Mouse (Mus musculus) ES-E14 (cell line): ENCODE measurements around the gene Fuom. TPM values are rescaled to one million over a fixed set of nuclear protein-coding genes. Genes with fewer than 3 reads are reported as not detected.
A peak's percentile ranks its signal among the peaks of the same experiment; 100 is the strongest.

Experiments
- DNase-seq: peaks from one replicate; pipeline ENCODE4 v3.0.0-alpha.2; 2013; ENCODE audit warnings: low read depth, low spot score
- H3K27ac ChIP-seq: 2 replicates; pipeline ENCODE4 v1.5.1; 2012; ENCODE audit warnings: low read depth, mild to moderate bottlenecking, low read length, moderate library complexity, mixed read lengths; ENCODE audit not compliant: poor library complexity, insufficient read depth, severe bottlenecking
- H3K36me3 ChIP-seq: 2 replicates; pipeline ENCODE4 v1.6.1; 2012; ENCODE audit warnings: mild to moderate bottlenecking, low read length, moderate library complexity, mixed read lengths; ENCODE audit not compliant: control insufficient read depth, poor library complexity, insufficient read depth, severe bottlenecking
- H3K4me1 ChIP-seq, 2 experiments: fragments of 150-350 bp in 1 of 2; sonication (generic) in 1 of 2; 2 replicates each; pipeline ENCODE4 v1.6.1; 2012; ENCODE audit warnings: low read length in 2 of 2, mild to moderate bottlenecking in 1 of 2, mixed read lengths in 1 of 2; ENCODE audit not compliant: control insufficient read depth in 2 of 2, insufficient read depth in 2 of 2, poor library complexity in 1 of 2
- H3K4me3 ChIP-seq, 2 experiments: fragments of 150-350 bp in 1 of 2; sonication (generic) in 1 of 2; 2 replicates each; pipeline ENCODE4 v1.5.1; 2012; ENCODE audit warnings: low read length in 2 of 2, low read depth in 1 of 2, mild to moderate bottlenecking in 1 of 2, mixed read lengths in 1 of 2; ENCODE audit not compliant: insufficient read depth in 1 of 2, poor library complexity in 1 of 2, severe bottlenecking in 1 of 2
- H3K9ac ChIP-seq: 2 replicates; pipeline ENCODE4 v1.6.1; 2012; ENCODE audit warnings: low read depth, mild to moderate bottlenecking, low read length, mixed read lengths; ENCODE audit not compliant: poor library complexity, insufficient read depth, severe bottlenecking
- H3K9me3 ChIP-seq: fragments of 150-350 bp; sonication (generic); 2 replicates; pipeline ENCODE4 v1.6.1; 2012; ENCODE audit warnings: low read depth, mild to moderate bottlenecking, low read length; ENCODE audit not compliant: control insufficient read depth, insufficient read depth
- CHD2 ChIP-seq: IDR thresholded peaks from 2 replicates; pipeline ENCODE4 v1.6.1; 2014; ENCODE audit warnings: mild to moderate bottlenecking, low read depth, low read length, inconsistent platforms
- HCFC1 ChIP-seq: IDR thresholded peaks from 2 replicates; pipeline ENCODE4 v1.6.1; 2012; ENCODE audit warnings: low read length, inconsistent platforms, borderline replicate concordance; ENCODE audit not compliant: insufficient read depth
- MAFK ChIP-seq: IDR thresholded peaks from 2 replicates; pipeline ENCODE4 v1.6.1; 2014; ENCODE audit warnings: mild to moderate bottlenecking, low read depth, low read length, inconsistent platforms; ENCODE audit not compliant: insufficient read depth
- ZC3H11A ChIP-seq: IDR thresholded peaks from 2 replicates; pipeline ENCODE4 v1.6.1; 2012; ENCODE audit warnings: low read depth, mild to moderate bottlenecking, inconsistent platforms, low read length, borderline replicate concordance
- ZNF384 ChIP-seq: IDR thresholded peaks from 2 replicates; pipeline ENCODE4 v1.6.1; 2012; ENCODE audit warnings: low read depth, low read length, inconsistent platforms
- in situ Hi-C, 2 experiments: fragments of 600-800 bp; cut with MboI; formaldehyde crosslinking; loops; one replicate each; pipeline ENCODE4 v1.15.1; 2025; ENCODE audit warnings: low sequenced_read_pairs in 2 of 2, inconsistent platforms in 1 of 2; ENCODE audit not compliant: unreplicated experiment in 2 of 2
- total RNA-seq: library from RNA; depleted of rRNA; stranded (reverse); fragments of 300-350 nt; gene quantifications from 2 replicates; pipeline ENCODE4 v1.2.3, GENCODE M21; 2012

The Fuom gene
- total RNA-seq, 1 experiment, result 6.6 TPM

DNA sequence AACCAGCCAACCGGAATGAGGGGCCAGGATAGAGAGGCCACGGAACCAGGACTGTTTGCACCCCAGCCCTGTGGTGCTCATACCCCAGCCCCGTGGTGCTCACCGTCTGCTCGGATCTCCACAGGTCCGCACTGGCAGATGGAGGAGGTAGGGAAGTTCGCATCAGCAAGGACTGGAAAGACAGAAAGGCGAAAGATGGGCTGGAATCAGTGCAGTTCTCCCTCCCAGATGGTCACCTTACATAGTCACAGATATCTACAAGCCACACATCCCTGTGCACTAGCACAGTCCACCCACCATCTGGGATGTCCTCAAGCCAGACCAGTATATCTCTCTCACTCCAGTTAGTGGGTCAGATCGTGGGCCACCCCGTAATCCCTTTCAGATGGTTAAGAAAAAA is 743 bp downstream of the Fuom start:
- peak overlapping the region; percentile 56 to 82 for H3K4me3 ChIP-seq
- TF ChIP-seq ZC3H11A, result no peak
- TF ChIP-seq MAFK, result no peak
- in situ Hi-C loops, result no loop called here
- peaks cover 0 to 7% of the 10 kb centered on the region in 2 experiments; a peak in 2 of 4 replicates for H3K4me1 ChIP-seq
- H3K9ac ChIP-seq, result peak overlapping the region; percentile 46
- no peak overlapping the region for H3K27ac ChIP-seq
- H3K9me3 ChIP-seq, result no peaks in the 10 kb centered on the region
- DNase-seq, result no peak
- peaks cover 2% of the 10 kb centered on the region; the same call in 1 of the 2 replicates for H3K36me3 ChIP-seq

- in situ Hi-C loops, result no loop called here
- DNase-seq, result no peak
- no peak overlapping the region for H3K9ac ChIP-seq
- H3K9me3 ChIP-seq, result no peaks in the 10 kb centered on the region
- H3K27ac ChIP-seq, result no peak overlapping the region
- TF ChIP-seq ZC3H11A, result no peak
- no peak for TF ChIP-seq CHD2
- no peak for TF ChIP-seq ZNF384
- H3K36me3 ChIP-seq, result no peaks in the 10 kb centered on the region
- H3K4me1 ChIP-seq, result peaks cover 0 to 7% of the 10 kb centered on the region in 2 experiments; a peak in 2 of 4 replicates
- no peak overlapping the region for H3K4me3 ChIP-seq
Measured at GRCm38 (mm10) chr7:140098466-140098865, 3.8 kb downstream of the Fuom start.

GRCm38 (mm10) chr7:140096055-140096454 is 6.2 kb downstream of the Fuom start:
- Histone ChIP-seq H3K27ac (no peak overlapping the region), H3K4me3 (no peak overlapping the region), H3K9ac (no peak overlapping the region), H3K4me1 (no peaks in the 10 kb centered on the region), H3K36me3 (no peaks in the 10 kb centered on the region), H3K9me3 (no peaks in the 10 kb centered on the region)
- in situ Hi-C loops, result no loop called here
- TF ChIP-seq HCFC1 (no peak), ZC3H11A (no peak), ZNF384 (no peak), MAFK (no peak), CHD2 (no peak)
- no peak for DNase-seq

DNA sequence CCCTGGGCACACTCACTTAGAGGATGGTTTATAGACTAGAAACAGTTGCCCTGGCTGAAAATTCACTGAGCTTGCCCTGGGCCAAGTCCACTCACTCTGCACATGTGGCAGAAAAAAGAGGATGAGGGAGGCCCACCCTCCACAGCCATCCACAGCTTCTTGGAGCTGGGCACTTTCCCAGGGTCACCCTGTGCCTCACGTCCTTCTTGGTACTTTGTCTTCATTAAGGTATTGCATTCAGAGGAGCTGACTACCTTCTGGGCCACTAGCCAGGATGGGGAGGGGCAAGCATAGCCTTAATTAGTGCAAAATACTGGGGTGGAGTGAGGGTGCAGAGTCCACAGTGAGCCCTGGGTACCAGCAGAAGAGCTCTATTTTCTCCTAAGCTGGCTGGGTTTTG is 6.7 kb downstream of the Fuom start:
- Histone ChIP-seq H3K36me3 (no peaks in the 10 kb centered on the region), H3K4me1 (no peaks in the 10 kb centered on the region), H3K4me3 (no peak overlapping the region), H3K9ac (no peak overlapping the region), H3K9me3 (no peaks in the 10 kb centered on the region), H3K27ac (no peak overlapping the region)
- TF ChIP-seq ZC3H11A (no peak), HCFC1 (no peak), ZNF384 (no peak), MAFK (no peak), CHD2 (no peak)
- DNase-seq, result no peak
- in situ Hi-C loops, result no loop called here

DNA sequence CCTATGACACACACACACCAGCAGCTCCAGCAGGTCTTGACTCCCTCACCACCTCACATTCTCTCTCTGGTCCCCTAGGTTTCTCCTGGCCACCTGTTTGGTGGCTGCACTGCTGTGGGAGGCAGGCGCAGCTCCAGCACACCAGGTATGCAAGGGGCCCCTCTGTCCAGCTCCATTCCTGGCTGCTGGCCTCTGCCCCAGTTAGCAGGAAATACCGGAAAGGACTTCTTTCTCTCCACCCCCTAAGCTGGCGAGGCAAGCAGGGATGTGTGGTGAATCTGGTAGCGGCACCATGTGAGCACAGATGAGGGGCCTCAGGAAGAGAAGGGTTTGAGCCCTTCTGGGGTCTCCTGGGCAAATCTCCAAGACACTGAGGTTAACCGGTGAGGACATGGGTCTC is 7.3 kb downstream of the Fuom start:
- Histone ChIP-seq H3K4me1 (no peaks in the 10 kb centered on the region), H3K9ac (no peak overlapping the region), H3K27ac (no peak overlapping the region), H3K9me3 (no peaks in the 10 kb centered on the region), H3K4me3 (no peak overlapping the region), H3K36me3 (no peaks in the 10 kb centered on the region)
- DNase-seq, result no peak
- in situ Hi-C loops, result no loop called here
- TF ChIP-seq MAFK, result no peak
